Mouse (Mus musculus) heart, adult 2 months (tissue): ENCODE results near the gene Cnst. TPM values are rescaled to one million over a fixed set of nuclear protein-coding genes. Genes with fewer than 3 reads are reported as not detected.

ENCODE experiments used
- DNase-seq, 2 experiments: peaks; one replicate each; pipeline ENCODE4 v3.0.0; 2021
- H3K27ac ChIP-seq: fragments of 200-600 bp; 2 replicates; pipeline ENCODE4 v1.8.1; 2022
- H3K27me3 ChIP-seq: fragments of 200-500 bp; 2 replicates; pipeline ENCODE4 v1.6.1; 2012; ENCODE audit warnings: mild to moderate bottlenecking, low read length, inconsistent platforms, mixed read lengths; ENCODE audit not compliant: control insufficient read depth, insufficient read depth
- H3K36me3 ChIP-seq: fragments of 200-500 bp; 2 replicates; pipeline ENCODE4 v1.6.1; 2012; ENCODE audit warnings: low read length, inconsistent platforms; ENCODE audit not compliant: control insufficient read depth, insufficient read depth
- H3K4me1 ChIP-seq: fragments of 200-500 bp; 2 replicates; pipeline ENCODE4 v1.6.1; 2011; ENCODE audit warnings: low read length; ENCODE audit not compliant: control insufficient read depth, insufficient read depth
- H3K4me3 ChIP-seq: fragments of 200-600 bp; 2 replicates; pipeline ENCODE4 v1.8.1; 2022
- H3K79me2 ChIP-seq: fragments of 200-500 bp; replicated peaks from 2 replicates; pipeline ENCODE4 v1.6.1; 2012; ENCODE audit warnings: mild to moderate bottlenecking, inconsistent platforms, low read length, moderate library complexity, mixed read lengths; ENCODE audit not compliant: control insufficient read depth, insufficient read depth
- H3K9ac ChIP-seq: fragments of 200-500 bp; 2 replicates; pipeline ENCODE4 v1.6.1; 2012; ENCODE audit warnings: low read depth, mild to moderate bottlenecking, control low read depth, inconsistent platforms, low read length, mixed read lengths
- CTCF ChIP-seq: fragments of 200-600 bp; IDR thresholded peaks from 2 replicates; pipeline ENCODE4 v1.8.1; 2022; ENCODE audit warnings: antibody characterized with exemption, mild to moderate bottlenecking, moderate library complexity
- EP300 ChIP-seq: fragments of 200-500 bp; IDR thresholded peaks from 2 replicates; pipeline ENCODE4 v1.6.1; 2011; ENCODE audit warnings: low read depth, low read length, control low read depth; ENCODE audit not compliant: insufficient read depth
- POLR2A ChIP-seq: fragments of 200-500 bp; IDR thresholded peaks from 2 replicates; pipeline ENCODE4 v1.6.1; 2011; ENCODE audit warnings: mild to moderate bottlenecking, low read depth, low read length, control low read depth; ENCODE audit not compliant: insufficient read depth
- WGBS: fragments of 180-500 bp; shearing (Covaris S2); methylation state at CpG from one replicate; pipeline ENCODE4 v1.1.7; 2018; 5-methylcytosine and 5-hydroxymethylcytosine counted together
- intact Hi-C: fragments of 180-260 bp; cut with DNase I; formaldehyde crosslinking; loops from one replicate; pipeline ENCODE4 v1.15.1; 2025
- polyA plus RNA-seq: library from polyadenylated mRNA; depleted of rRNA; stranded (reverse); fragments of >200 nt; gene quantifications from 2 replicates; pipeline ENCODE4 v1.2.3, GENCODE M21; 2012
- total RNA-seq, 2 experiments: library from RNA; stranded (reverse); gene quantifications; 2 replicates each; pipeline ENCODE4 v1.2.3; 2021

The Cnst gene
- total and polyA plus RNA-seq, 3 experiments, result 23.4 to 48.8 (median 46.7) TPM

DNA sequence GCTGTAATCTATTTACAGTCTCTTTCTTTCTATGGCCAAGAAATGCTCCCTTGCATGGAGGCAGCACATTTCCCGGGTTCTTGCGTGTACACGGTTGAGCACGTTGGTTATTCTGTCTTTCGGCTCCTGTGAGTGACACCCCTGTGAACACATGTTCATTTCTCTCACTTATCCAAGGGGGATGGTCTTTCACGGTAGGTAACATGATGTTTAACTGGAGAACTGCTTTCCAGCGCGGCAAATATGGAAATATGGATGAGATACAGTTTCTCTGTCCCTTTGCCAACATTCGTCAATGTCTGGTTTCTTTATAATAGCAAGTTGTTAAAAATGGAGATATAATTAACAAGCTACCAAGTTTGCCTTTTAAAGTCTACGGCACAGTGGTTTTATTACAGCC is 35.3 kb downstream of the Cnst start:
- Histone ChIP-seq H3K4me1 (peaks cover 11% of the 10 kb centered on the region), H3K36me3 (peaks cover 25% of the 10 kb centered on the region), H3K27ac (peak overlapping the region; percentile 66), H3K27me3 (no peaks in the 10 kb centered on the region), H3K79me2 (no peaks in the 10 kb centered on the region; the same call in 1 of the 2 replicates), H3K9ac (no peak overlapping the region), H3K4me3 (0 out of 2 replicates have a peak overlapping the region, but pooled peaks have one; percentile 17)
- no peak for DNase-seq
- TF ChIP-seq CTCF (no peak), EP300 (no peak), POLR2A (no peak)
- intact Hi-C loops, result no loop called here
- WGBS, result 78% methylated on average over 10 of the region's 10 CpGs

DNA sequence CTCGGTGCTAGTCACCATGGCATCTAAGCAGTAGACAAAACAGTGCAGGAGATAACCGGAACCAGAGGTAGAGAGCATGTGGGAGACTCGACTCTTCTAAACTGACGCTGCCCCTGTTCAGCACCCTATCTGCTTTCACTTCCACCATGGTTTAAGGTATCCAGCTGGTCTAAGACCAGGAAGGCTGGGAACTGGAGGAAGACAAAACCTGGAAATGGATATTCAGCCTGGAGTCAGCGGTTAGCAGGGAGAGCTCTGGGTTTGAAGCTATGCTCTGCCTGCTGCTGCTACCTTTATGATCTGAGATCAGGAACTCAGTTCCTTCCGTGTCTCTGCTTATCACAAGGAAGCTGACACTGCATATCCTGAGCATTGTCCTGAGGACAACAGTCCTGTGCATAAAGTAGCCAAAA is 35.9 kb downstream of the Cnst start:
- Histone ChIP-seq H3K27me3 (no peaks in the 10 kb centered on the region), H3K9ac (no peak overlapping the region), H3K4me3 (peak overlapping the region; percentile 17; the same call in 1 of the 2 replicates), H3K79me2 (no peaks in the 10 kb centered on the region; the same call in 1 of the 2 replicates), H3K36me3 (peaks cover 28% of the 10 kb centered on the region), H3K4me1 (peaks cover 15% of the 10 kb centered on the region), H3K27ac (peak overlapping the region; percentile 66)
- no peak for TF ChIP-seq CTCF
- TF ChIP-seq EP300, result peak; percentile 70; the same call in 1 of the 2 replicates
- peak; percentile 59; the same call in 1 of the 2 replicates for TF ChIP-seq POLR2A
- 10% methylated on average over 6 of the region's 6 CpGs for WGBS
- DNase-seq, result peak in 1 of 2 experiments; percentile 57
- intact Hi-C loops, result loop anchor here (2.0 kb wide), 1 partner anchor 35 kb away; the partner anchor contains the start of genes Cnst and Tfb2m

DNA sequence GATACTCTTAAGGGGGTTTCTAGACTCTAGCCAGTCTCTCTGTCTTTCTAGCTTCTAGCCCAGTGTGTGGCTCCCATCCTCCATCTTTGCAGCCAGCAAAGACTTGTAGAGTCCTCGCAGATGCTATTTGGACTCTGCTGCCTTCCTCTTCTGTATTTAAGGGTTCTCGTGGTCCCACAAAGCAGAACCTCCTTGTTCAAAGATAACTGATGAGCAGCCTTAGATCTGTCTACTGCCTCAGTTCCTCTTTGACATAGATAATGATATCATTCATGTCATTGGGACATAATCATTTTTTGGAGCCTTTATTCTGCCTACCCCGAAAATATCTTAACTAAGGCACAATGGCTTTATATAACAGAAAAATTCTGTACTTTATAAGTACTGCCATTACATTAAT is 36.9 kb downstream of the Cnst start:
- intact Hi-C loops, result loop anchor here (2.0 kb wide), 1 partner anchor 36 kb away; the partner anchor contains the start of genes Cnst and Tfb2m
- peaks cover 17% of the 10 kb centered on the region for H3K4me1 ChIP-seq
- no peak for DNase-seq
- WGBS, result 85% methylated on average over 3 of the region's 3 CpGs
- peaks cover 35% of the 10 kb centered on the region for H3K36me3 ChIP-seq
- TF ChIP-seq EP300 (no peak), POLR2A (no peak), CTCF (no peak)
- no peak overlapping the region for H3K4me3 ChIP-seq
- H3K79me2 ChIP-seq, result no peaks in the 10 kb centered on the region
- H3K9ac ChIP-seq, result no peak overlapping the region
- no peak overlapping the region; the same call in 1 of the 2 replicates for H3K27ac ChIP-seq
- H3K27me3 ChIP-seq, result no peaks in the 10 kb centered on the region

DNA sequence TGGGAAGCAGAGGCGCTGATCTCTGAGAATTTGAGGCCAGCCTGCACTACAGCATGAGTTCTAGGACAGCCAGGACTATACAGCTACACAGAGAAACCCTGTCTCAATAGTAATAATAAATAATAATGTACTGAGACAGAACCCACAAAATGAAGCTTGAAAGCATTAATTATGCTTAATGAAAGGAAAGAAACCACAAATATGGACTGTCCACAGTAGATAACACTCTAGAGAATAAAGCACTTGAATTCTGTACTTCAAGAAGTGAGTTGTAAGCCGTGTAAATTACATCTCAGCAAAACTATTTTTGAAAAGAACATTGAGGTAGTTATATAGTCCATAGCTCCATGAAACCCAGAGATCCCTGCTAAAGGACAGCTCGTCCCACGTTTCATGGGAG is 38.0 kb downstream of the Cnst start:
- peaks cover 21% of the 10 kb centered on the region for H3K4me1 ChIP-seq
- DNase-seq, result no peak
- H3K79me2 ChIP-seq, result no peaks in the 10 kb centered on the region; the same call in 1 of the 2 replicates
- no peaks in the 10 kb centered on the region for H3K27me3 ChIP-seq
- 79% methylated on average over 4 of the region's 4 CpGs for WGBS
- TF ChIP-seq CTCF, result no peak
- no peak for TF ChIP-seq POLR2A
- no peak for TF ChIP-seq EP300
- H3K27ac ChIP-seq, result peak overlapping the region; percentile 49
- H3K4me3 ChIP-seq, result no peak overlapping the region
- intact Hi-C loops, result no loop called here
- no peak overlapping the region for H3K9ac ChIP-seq
- peaks cover 39% of the 10 kb centered on the region for H3K36me3 ChIP-seq

DNA sequence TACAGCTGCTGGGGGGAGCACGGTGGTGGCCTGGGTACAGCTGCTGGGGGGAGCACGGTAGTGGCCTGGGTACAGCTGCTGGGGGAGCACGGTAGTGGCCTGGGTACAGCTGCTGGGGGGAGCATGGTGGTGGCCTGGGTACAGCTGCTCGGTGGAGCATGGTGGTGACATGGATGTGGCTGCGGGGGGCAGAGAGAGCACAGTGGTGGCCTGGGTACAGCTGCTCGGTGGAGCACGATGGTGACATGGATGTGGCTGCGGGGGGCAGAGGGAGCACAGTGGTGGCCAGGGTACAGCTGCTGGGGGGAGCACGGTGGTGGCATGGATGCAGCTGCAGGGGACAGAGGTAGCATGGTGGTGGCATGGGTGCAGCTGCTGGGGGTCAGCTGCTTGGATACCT is 39.5 kb downstream of the Cnst start:
- H3K79me2 ChIP-seq, result no peaks in the 10 kb centered on the region; the same call in 1 of the 2 replicates
- peak overlapping the region; percentile 1; the same call in 1 of the 2 replicates for H3K9ac ChIP-seq
- no peaks in the 10 kb centered on the region for H3K27me3 ChIP-seq
- H3K4me3 ChIP-seq, result no peak overlapping the region
- DNase-seq, result no peak
- no peak for TF ChIP-seq CTCF
- TF ChIP-seq EP300, result no peak
- TF ChIP-seq POLR2A, result no peak
- intact Hi-C loops, result no loop called here
- WGBS, result 87% methylated on average over 9 of the region's 9 CpGs
- H3K27ac ChIP-seq, result peak overlapping the region; percentile 82; the same call in 1 of the 2 replicates
- H3K4me1 ChIP-seq, result peaks cover 22% of the 10 kb centered on the region
- peaks cover 39% of the 10 kb centered on the region for H3K36me3 ChIP-seq

DNA sequence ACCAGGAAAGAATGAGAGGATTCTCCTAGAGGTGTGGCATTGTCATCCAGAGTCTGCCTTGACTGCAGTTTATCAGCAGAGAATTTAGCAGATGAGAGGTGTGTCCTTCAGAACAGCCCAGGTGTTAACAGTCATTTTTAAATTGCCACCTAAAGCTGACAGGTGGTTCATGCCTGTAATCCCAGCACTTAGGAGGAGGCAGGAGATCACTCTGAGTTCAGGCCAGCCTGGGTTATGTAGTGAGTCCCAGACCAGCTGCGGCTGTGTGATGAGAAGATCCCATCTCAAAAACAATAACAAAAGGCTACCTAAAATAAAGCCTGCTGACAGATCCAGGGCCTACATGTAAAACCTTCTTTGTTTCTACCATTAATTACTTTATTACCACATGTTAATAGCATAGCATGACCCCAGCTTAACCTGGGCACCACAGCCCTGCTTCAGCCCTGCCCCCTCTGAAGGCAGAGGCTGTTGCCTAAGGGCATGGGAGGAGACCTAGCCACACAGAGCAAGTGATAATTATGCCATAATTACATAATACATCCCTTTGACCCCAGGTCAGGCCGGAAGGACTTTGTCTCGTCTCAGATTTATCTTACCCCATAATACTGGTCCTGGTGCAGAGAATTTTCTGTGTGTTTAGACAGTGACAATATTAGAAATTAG is 40.4 kb downstream of the Cnst start:
- Histone ChIP-seq H3K4me3 (no peak overlapping the region), H3K9ac (no peak overlapping the region), H3K36me3 (peaks cover 31% of the 10 kb centered on the region), H3K27ac (peak overlapping the region; percentile 82), H3K27me3 (no peaks in the 10 kb centered on the region), H3K79me2 (no peaks in the 10 kb centered on the region; the same call in 1 of the 2 replicates), H3K4me1 (peaks cover 21% of the 10 kb centered on the region)
- no peak for TF ChIP-seq POLR2A
- TF ChIP-seq EP300, result no peak
- TF ChIP-seq CTCF, result no peak
- no peak for DNase-seq
- 54% methylated on average over 3 of the region's 3 CpGs for WGBS
- intact Hi-C loops, result no loop called here
